Mouse (Mus musculus): ENCODE data around the gene Znfx1. TPM values are rescaled to one million over a fixed set of nuclear protein-coding genes. Genes with fewer than 3 reads are reported as not detected.
"Not testable (repeated sequence)": the region's sequence is repeated elsewhere in the genome, so short reads cannot be mapped to it uniquely, and the experiment has no call there.

The Znfx1 gene
- total and polyA plus RNA-seq, 3 experiments = 31.9 to 53.6 (median 50.2) TPM

GRCm38 (mm10) chr2:167053127-167053844 lies 9.5 kb downstream of the Znfx1 start:
- DNase-seq = no peak

- DNase-seq = no peak
Observed at GRCm38 (mm10) chr2:167048698-167049358, 14.0 kb downstream of the Znfx1 start.

- DNase-seq = no peak
Observed at GRCm38 (mm10) chr2:167048223-167048622, 14.6 kb downstream of the Znfx1 start.

- DNase-seq = no peak
Observed at GRCm38 (mm10) chr2:167043400-167044121, 19.3 kb downstream of the Znfx1 start.

GRCm38 (mm10) chr2:167039386-167039785 lies 23.4 kb downstream of the Znfx1 start:
- DNase-seq = peak; percentile 77

GRCm38 (mm10) chr2:167038716-167039115 lies 24.1 kb downstream of the Znfx1 start:
- DNase-seq = no peak

- no peak for DNase-seq
Observed at GRCm38 (mm10) chr2:167038297-167038696, 24.5 kb downstream of the Znfx1 start.

GRCm38 (mm10) chr2:167037710-167038109 lies 25.1 kb downstream of the Znfx1 start:
- no peak for DNase-seq

GRCm38 (mm10) chr2:167030507-167030906 lies 32.3 kb downstream of the Znfx1 start:
- DNase-seq = no peak

- peak; percentile 57 for DNase-seq
Observed at GRCm38 (mm10) chr2:167028553-167028952, 34.3 kb downstream of the Znfx1 start.

- no peak for DNase-seq
Observed at GRCm38 (mm10) chr2:167019396-167019795, 43.4 kb downstream of the Znfx1 start.

- no peak for DNase-seq
Observed at GRCm38 (mm10) chr2:167015382-167015718, 47.5 kb downstream of the Znfx1 start.

GRCm38 (mm10) chr2:167014702-167015381 lies 48.0 kb downstream of the Znfx1 start, which contains the start of gene Ddx27:
Gene Ddx27, plus strand, starts transcription at chr2:167015193.
- DNase-seq = peak; percentile 94

GRCm38 (mm10) chr2:167010546-167010945 lies 52.3 kb downstream of the Znfx1 start:
- DNase-seq = no peak

- DNase-seq = no peak
Observed at GRCm38 (mm10) chr2:167009483-167009882, 53.3 kb downstream of the Znfx1 start.

GRCm38 (mm10) chr2:167007565-167007964 lies 55.2 kb downstream of the Znfx1 start:
- DNase-seq = not testable (repeated sequence)

- DNase-seq = no peak
Observed at GRCm38 (mm10) chr2:167007001-167007491, 55.8 kb downstream of the Znfx1 start.

- no peak for DNase-seq
Observed at GRCm38 (mm10) chr2:167006355-167006754, 56.5 kb downstream of the Znfx1 start.

- peak; percentile 81 for DNase-seq
Observed at GRCm38 (mm10) chr2:167004099-167004854, 58.5 kb downstream of the Znfx1 start.

- DNase-seq = no peak
Observed at GRCm38 (mm10) chr2:167001486-167001885, 61.3 kb downstream of the Znfx1 start.

- DNase-seq = no peak
Observed at GRCm38 (mm10) chr2:166996533-166996894, 66.3 kb downstream of the Znfx1 start.

All from adrenal gland, adult 2 months (tissue).